Mouse (Mus musculus): ENCODE results near the gene Scamp4. TPM values are rescaled to one million over a fixed set of nuclear protein-coding genes. Genes with fewer than 3 reads are reported as not detected.

Scamp4 gene
- total and polyA plus RNA-seq, 3 experiments = 18.5 to 89.9 (median 33.2) TPM

GRCm38 (mm10) chr10:80621940-80622660 is 19.4 kb downstream of the Scamp4 start:
- H3K4me1 ChIP-seq (ENCODE audit: control insufficient read depth in 1 of 2, insufficient read depth in 2 of 2) = peaks cover 20 to 42% of the 10 kb centered on the region in 2 experiments
- peak overlapping the region; percentile 80 for H3K27ac ChIP-seq (ENCODE audit: insufficient read depth, low read depth)
- peak overlapping the region; percentile 63 to 99 (median 87) for H3K4me3 ChIP-seq (replicated peaks in 1 of 3; ENCODE audit: low read depth in 2 of 3, low read length in 2 of 3, poor library complexity in 1 of 3)
- H3K4me2 ChIP-seq (ENCODE audit: insufficient read depth, low read depth, poor library complexity, severe bottlenecking) = peak overlapping the region; percentile 98
- in situ Hi-C loops (cut with MboI; ENCODE audit: low pct_ligation_motif_present, low pct_unique_long_range_greater_than_20kb, low sequenced_read_pairs) = no loop called here
- H3K9ac ChIP-seq (ENCODE audit: insufficient read depth, low read depth) = peak overlapping the region; percentile 69
- DNase-seq (ENCODE audit: extremely low read depth) = peak; percentile 100
- dilution Hi-C loops (cut with MboI; ENCODE audit: extremely low pct_ligation_motif_present, extremely low pct_unique_long_range_greater_than_20kb, low sequenced_read_pairs) = no loop called here
- H3K79me2 ChIP-seq (replicated peaks; ENCODE audit: control insufficient read depth, extremely low read depth, insufficient read depth, poor library complexity, severe bottlenecking) = peaks cover 25% of the 10 kb centered on the region
- no peaks in the 10 kb centered on the region for H3K27me3 ChIP-seq (replicated peaks)
- H3K36me3 ChIP-seq (replicated peaks in 1 of 2; ENCODE audit: control insufficient read depth in 1 of 2, insufficient read depth in 1 of 2, low read length in 1 of 2) = peaks cover 3 to 28% of the 10 kb centered on the region in 2 experiments
- H3K9me3 ChIP-seq (replicated peaks; ENCODE audit: low read length) = no peaks in the 10 kb centered on the region
- peak; percentile 67; the same call in 1 of the 2 replicates for TF ChIP-seq KAT2A (IDR thresholded peaks at IDR 0.05; ENCODE audit: insufficient replicate concordance, low read length)
- peak; percentile 79 for TF ChIP-seq ETS1 (conservative IDR thresholded peaks at IDR 0.05; ENCODE audit: low read depth, low read length)
- peak; percentile 97 for TF ChIP-seq SIN3A (IDR thresholded peaks at IDR 0.05; ENCODE audit: low read length)
- TF ChIP-seq E2F4 (IDR thresholded peaks at IDR 0.05; ENCODE audit: insufficient replicate concordance, low read depth, low read length) = peak; percentile 82; the same call in 1 of the 2 replicates
- TF ChIP-seq POLR2A (IDR thresholded peaks at IDR 0.05; ENCODE audit: low read depth, low read length) = peak; percentile 68
- TF ChIP-seq HCFC1 (IDR thresholded peaks at IDR 0.05; ENCODE audit: low read depth, low read length) = peak; percentile 78
- no peak for TF ChIP-seq USF1 (IDR thresholded peaks at IDR 0.05; ENCODE audit: low read depth, low read length)
- TF ChIP-seq ZKSCAN1 (IDR thresholded peaks at IDR 0.05; ENCODE audit: borderline replicate concordance, low read depth, low read length) = no peak
- TF ChIP-seq MXI1 (IDR thresholded peaks at IDR 0.05; ENCODE audit: low read depth, low read length) = peak; percentile 95
- no peak for TF ChIP-seq PAX5 (IDR thresholded peaks at IDR 0.05; ENCODE audit: low read length)
- no peak for TF ChIP-seq ZC3H11A (IDR thresholded peaks at IDR 0.05; ENCODE audit: low read depth, low read length)
- peak; percentile 57 for TF ChIP-seq BHLHE40 (IDR thresholded peaks at IDR 0.05; ENCODE audit: low read depth, low read length)
- no peak for TF ChIP-seq MAX (IDR thresholded peaks at IDR 0.05; ENCODE audit: low read length)
- peak; percentile 73; the same call in 1 of the 2 replicates for TF ChIP-seq TBP (conservative IDR thresholded peaks at IDR 0.05; ENCODE audit: low read depth, low read length)
- TF ChIP-seq ELF1 (IDR thresholded peaks at IDR 0.05; ENCODE audit: low read depth, low read length) = peak; percentile 85
- TF ChIP-seq IRF4 (IDR thresholded peaks at IDR 0.05; ENCODE audit: low read depth, low read length) = peak; percentile 19; the same call in 1 of the 2 replicates
- no peak for TF ChIP-seq CHD1 (IDR thresholded peaks at IDR 0.05; ENCODE audit: low read depth, low read length)
- TF ChIP-seq TCF12 (IDR thresholded peaks at IDR 0.05; ENCODE audit: low read depth, low read length) = peak; percentile 11; the same call in 1 of the 2 replicates
- TF ChIP-seq NELFE (IDR thresholded peaks at IDR 0.05; ENCODE audit: low read depth, low read length) = no peak; the same call in 1 of the 2 replicates
- TF ChIP-seq GABPA (IDR thresholded peaks at IDR 0.05; ENCODE audit: insufficient replicate concordance, low read depth, low read length) = peak; percentile 88
- TF ChIP-seq UBTF (IDR thresholded peaks at IDR 0.05; ENCODE audit: low read depth, low read length) = no peak
- TF ChIP-seq MYC (IDR thresholded peaks at IDR 0.05; ENCODE audit: low read depth, low read length) = peak; percentile 55; the same call in 1 of the 2 replicates
- no peak for TF ChIP-seq RCOR1 (conservative IDR thresholded peaks at IDR 0.05; ENCODE audit: low read depth, low read length)
- TF ChIP-seq CHD2 (IDR thresholded peaks at IDR 0.05; ENCODE audit: low read length) = no peak
- TF ChIP-seq MAFK (IDR thresholded peaks at IDR 0.05; ENCODE audit: insufficient replicate concordance, low read length) = no peak
- no peak for TF ChIP-seq JUN (IDR thresholded peaks at IDR 0.05; ENCODE audit: insufficient read depth, low read depth, low read length)
